Mouse (Mus musculus) adrenal gland, postnatal 4 days (tissue): ENCODE measurements around the gene Rflna. TPM values are rescaled to one million over a fixed set of nuclear protein-coding genes. Genes with fewer than 3 reads are reported as not detected.
A peak's percentile ranks its signal among the peaks of the same experiment; 100 is the strongest.

Experiments used
- DNase-seq, 2 experiments: peaks; one replicate each; pipeline ENCODE4 v3.0.0; 2021 to 2022; ENCODE audit warnings: low spot score in 2 of 2, mixed read lengths in 2 of 2
- long read RNA-seq, 2 experiments: library from polyadenylated mRNA; stranded (forward); transcript quantifications; one replicate each; pipeline ENCODE4 v2.0.0; 2021
- total RNA-seq, 2 experiments: library from RNA; stranded (reverse); gene quantifications; 2 replicates each; pipeline ENCODE4 v1.2.3; 2021

The Rflna gene
- 1 to 10 TPM; 5.0 to 5.2 TPM for total RNA-seq
- long read RNA-seq, experiment 1, partial matches to known transcripts: 0 of 5 reads
- long read RNA-seq, experiment 1, other reads (novel, unspliced or antisense): 1 of 5 reads
- long read RNA-seq, experiment 2, partial matches to known transcripts: 0 of 6 reads
- long read RNA-seq, experiment 2, other reads (novel, unspliced or antisense): 2 of 6 reads

DNA sequence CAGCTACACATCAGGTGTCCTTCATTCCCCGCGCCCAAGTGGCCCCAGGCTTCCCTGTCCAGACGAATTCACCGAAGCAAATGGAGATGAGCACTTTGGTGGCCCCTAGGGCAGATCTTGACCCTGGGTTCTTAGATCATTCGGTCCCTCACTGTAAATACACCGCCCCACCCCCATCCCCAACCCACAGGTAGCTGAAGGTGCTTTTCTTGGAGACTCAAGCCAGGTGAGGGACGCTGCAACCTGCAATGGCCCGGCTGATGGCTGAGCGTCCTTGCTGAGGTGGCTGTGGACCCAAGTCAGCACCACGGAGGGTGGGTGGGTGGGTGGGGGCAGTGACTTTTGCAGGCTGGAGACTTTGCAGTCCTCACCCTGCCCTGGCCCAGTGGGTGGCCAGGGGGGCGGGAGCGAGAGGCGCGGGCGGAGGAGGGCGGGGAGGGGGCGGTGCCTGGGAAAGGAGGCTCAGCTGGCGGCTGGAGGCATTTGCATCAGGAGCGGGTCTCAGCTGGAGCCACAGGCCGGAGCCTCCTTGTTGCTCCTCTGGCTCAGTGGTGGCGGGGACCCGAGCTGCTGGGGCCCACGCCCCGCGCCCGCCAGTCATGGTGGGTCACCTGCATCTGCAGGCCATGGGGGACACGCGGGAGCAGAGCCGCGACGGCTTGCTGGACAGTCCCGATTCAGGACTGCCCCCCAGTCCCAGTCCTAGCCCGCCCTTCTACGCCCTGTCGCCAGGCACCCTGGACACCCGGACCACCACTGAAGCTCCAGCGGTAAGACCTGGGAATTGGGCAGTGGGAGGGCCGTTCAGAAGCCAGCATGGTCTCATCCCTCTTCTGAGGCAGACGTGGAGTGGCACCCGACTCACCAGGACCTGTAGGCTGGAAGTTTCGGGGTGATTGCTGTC is at the start of gene Rflna:
Gene Rflna (plus strand): TSS at position 253 of the 904 bp plus-strand sequence.
- DNase-seq: no peak

GRCm38 (mm10) chr5:124954404-124955305 is 48.4 kb upstream of the Rflna start:
- DNase-seq: no peak

DNA sequence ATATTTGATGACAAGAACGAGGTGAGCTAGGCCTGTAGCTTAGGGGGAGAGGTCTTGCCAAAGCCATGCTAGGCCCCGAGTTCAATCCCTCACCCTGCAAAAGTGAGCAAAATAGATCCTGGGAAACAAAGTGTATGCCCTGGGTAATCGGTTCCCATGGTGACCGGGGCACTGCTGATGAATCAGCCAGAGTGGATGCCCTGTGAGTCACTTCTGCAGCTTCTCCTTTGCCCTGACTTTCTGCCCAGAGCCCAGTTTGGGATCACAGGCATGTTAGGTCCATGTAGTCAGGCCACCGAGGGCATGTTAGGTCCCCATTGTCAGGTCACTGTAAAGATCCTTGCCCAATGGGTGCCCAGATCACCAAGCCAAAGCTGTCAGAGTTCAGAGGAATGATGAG is 45.5 kb upstream of the Rflna start:
- DNase-seq: peak in 1 of 2 experiments; percentile 43

GRCm38 (mm10) chr5:124959099-124959498 is 43.9 kb upstream of the Rflna start:
- DNase-seq: no peak

DNA sequence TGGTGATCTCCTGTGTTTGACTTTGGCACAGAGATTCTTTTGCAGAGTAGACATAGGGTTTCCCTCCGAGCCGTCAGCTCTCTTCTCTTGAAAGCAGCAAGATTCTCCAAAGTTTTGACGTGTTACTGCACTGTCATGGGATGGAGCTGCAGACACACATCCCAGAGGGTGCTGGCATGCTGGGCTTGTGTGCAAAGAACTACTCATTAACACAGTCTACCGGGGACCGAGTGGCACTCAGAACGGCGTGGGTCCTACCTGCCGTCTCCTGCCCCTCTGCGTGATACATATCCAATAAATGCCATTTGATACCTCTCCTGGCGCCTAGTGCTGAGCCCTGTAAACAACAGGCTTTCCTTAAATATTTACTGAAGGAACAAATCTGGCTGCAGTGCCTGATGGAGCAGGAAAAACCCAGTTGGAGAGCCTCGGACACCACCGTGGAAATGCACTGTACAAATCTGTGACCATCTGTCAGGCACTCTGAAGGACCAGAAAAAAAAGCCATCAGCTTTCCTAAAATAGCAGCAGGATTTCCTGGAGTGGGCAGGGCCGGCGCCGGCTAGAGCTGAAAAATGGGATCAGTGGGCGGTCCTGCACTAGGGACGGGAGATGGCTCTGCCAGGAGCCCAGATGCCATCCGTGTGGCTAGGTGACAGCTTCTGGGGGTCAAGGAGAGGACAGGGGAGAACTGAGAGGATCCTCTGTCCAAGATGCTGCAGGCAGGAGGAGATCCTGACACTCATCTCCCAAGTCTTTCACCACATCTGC is 42.7 kb upstream of the Rflna start:
- peak in 1 of 2 experiments; percentile 40 for DNase-seq

GRCm38 (mm10) chr5:124961433-124961832 is 41.6 kb upstream of the Rflna start:
- DNase-seq: no peak

- no peak for DNase-seq
Measured at GRCm38 (mm10) chr5:124962761-124963160, 40.3 kb upstream of the Rflna start.

DNA sequence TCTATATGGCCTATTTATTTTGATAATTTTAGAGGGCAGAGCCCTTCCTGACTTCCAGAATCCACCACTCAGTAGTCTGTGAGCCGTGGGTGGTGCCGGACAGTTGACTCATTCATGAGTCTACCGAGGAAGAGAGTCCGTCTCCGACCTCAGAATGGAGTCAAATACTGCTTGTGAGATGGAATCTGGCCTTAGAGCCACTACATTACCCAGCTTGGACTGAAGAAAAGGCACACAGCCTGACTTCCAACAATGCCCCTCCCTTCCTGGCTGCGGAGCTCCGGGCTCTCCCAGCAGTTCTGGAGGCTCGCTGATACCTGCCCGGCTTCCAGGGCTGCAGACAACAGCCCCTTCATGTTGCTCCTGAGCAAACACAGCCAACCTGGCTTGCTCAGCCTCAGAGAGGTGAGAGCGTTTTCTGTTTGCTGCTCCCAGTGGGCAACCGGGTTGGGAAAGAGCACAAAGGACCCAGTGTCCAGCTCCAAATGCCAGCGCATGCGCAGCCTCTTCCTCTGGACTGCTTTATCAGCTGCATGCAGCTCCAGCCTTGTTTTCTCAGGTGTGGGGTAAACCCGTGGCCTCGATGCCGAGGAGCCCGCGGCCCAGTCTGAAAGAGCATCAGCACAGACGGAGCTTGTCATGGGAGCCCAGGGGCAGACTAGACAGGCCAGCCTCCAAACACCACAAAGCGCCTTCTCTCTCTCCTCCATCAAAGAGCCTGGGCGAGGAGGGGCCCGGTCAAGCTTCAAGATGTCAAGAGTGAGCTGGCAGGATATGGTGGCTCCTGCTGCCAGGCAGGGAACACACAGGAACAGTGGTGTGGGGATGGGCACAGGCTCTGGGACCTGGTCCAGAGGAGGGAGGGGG is 39.0 kb upstream of the Rflna start:
- peak in 1 of 2 experiments; percentile 28 for DNase-seq

GRCm38 (mm10) chr5:124966622-124967332 is 36.2 kb upstream of the Rflna start:
- no peak for DNase-seq

DNA sequence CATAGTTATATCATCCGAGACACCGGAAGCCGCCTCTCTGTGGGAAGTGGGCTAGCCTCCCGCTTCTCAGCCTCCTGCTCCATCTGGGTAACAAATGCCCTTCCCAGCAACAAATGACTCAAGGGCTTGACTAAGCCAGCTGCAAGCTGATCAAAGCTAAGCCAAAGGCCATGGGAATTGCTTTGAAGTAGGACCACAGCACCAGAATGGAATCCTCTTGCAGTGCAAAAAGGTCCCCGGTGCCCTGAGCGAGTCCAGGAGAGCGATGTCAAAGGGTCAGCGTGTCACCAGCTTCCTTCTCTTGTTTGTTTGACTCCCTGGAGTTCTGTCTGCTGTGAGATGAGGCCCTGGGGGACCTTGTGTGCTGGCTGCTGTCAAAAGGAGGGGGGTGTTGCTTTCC is 33.2 kb upstream of the Rflna start:
- no peak for DNase-seq

- no peak for DNase-seq
Measured at GRCm38 (mm10) chr5:124986222-124986621, 16.8 kb upstream of the Rflna start.

- no peak for DNase-seq
Measured at GRCm38 (mm10) chr5:124986656-124987055, 16.4 kb upstream of the Rflna start.

- no peak for DNase-seq
Measured at GRCm38 (mm10) chr5:124989724-124990123, 13.3 kb upstream of the Rflna start.

DNA sequence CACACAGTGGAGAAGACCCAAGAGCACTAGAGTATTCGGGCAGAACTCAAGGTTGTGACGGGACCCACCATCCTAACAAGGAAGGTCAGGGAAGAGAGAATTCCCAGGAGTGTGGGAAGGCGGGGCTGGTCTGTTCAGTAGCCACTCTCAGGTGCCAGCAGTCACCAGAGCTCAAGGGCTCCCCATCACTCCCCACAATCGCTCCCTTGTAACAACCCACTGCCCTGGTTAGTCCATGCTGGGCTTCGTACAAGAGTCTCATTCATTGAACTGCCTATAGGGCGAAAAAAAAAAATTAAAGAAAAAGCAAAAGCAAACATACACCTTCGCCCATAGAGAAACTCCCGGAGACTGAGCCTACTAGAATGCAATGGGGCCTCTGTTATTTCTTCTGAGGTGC is 10.7 kb upstream of the Rflna start:
- DNase-seq: no peak

GRCm38 (mm10) chr5:124992891-124993290 is 10.1 kb upstream of the Rflna start:
- DNase-seq: no peak

GRCm38 (mm10) chr5:124996816-124997215 is 6.2 kb upstream of the Rflna start:
- no peak for DNase-seq

- DNase-seq: no peak
Measured at GRCm38 (mm10) chr5:124997913-124998312, 5.1 kb upstream of the Rflna start.

- no peak for DNase-seq
Measured at GRCm38 (mm10) chr5:125000756-125001250, 2.2 kb upstream of the Rflna start.

DNA sequence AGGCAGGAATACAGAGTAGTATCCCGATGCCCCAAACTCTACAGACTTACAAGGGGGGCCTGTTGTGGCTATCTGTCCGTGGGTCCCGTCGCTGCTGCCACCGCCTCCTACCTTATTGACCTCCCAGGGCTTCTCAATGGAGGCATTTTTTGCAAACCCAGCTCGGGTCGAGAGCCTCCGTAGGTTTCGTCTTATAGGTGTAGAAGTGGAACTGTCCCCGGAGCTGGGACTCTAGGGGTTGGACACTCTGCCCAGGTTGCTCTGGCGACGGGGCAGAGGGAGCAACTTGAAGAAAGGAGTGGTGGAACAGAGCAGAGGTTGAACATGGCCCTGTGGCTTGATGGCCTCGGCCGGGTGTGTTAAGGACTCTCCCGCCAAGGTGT is 843 bp downstream of the Rflna start:
- DNase-seq: no peak
